Mouse (Mus musculus): ENCODE data around the gene Sntb2. TPM values are rescaled to one million over a fixed set of nuclear protein-coding genes. Genes with fewer than 3 reads are reported as not detected.

Gene Sntb2
- total and polyA plus RNA-seq, 2 experiments from 2014 or later: 8.5 to 21.2 TPM

DNA sequence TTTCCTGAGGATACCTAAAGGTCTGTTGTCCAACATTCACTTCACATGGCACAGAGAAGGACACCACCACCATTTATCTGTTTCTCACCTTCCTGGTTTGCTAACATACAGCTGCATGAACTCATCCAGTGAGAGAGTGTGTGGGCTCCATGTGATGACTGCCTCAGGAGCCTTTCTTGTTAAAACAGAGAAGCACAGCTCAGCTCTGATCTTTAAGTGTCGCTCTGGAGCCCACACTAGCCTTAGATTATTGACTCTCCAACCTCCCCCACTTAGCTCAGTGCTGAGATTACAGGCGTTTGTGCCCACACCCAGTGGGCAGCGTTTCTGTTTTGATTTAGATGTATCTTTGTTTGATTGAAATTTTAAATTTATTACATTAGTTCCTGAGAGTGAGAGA lies 72.2 kb downstream of the Sntb2 start:
- 79% methylated on average over 3 of the region's 3 CpGs for WGBS
- Histone ChIP-seq H3K9ac (replicated peaks; ENCODE audit: low read depth, low read length) (no peak overlapping the region), H3K9me3 (replicated peaks; ENCODE audit: control insufficient read depth, low read length) (no peaks in the 10 kb centered on the region), H3K27ac (ENCODE audit: low read depth) (no peak overlapping the region), H3K4me1 (ENCODE audit: control insufficient read depth, insufficient read depth) (0 out of 2 replicates have a peak, but pooled peaks cover 5% of the 10 kb centered on the region), H3K36me3 (replicated peaks; ENCODE audit: control insufficient read depth, insufficient read depth, low read length) (peaks cover 50% of the 10 kb centered on the region), H3K4me2 (ENCODE audit: low read depth, low read length) (no peak overlapping the region), H3K27me3 (ENCODE audit: control insufficient read depth, insufficient read depth, low read length) (no peaks in the 10 kb centered on the region), H3K4me3 (ENCODE audit: low read depth, low read length) (no peak overlapping the region)
- TF ChIP-seq EP300 (IDR thresholded peaks at IDR 0.05; ENCODE audit: low read depth): no peak
- TF ChIP-seq CTCF (IDR thresholded peaks at IDR 0.05; ENCODE audit: low read depth): no peak
- no peak for DNase-seq (ENCODE audit: low spot score)
- ATAC-seq (ENCODE audit: insufficient read depth, low read depth): no peak

DNA sequence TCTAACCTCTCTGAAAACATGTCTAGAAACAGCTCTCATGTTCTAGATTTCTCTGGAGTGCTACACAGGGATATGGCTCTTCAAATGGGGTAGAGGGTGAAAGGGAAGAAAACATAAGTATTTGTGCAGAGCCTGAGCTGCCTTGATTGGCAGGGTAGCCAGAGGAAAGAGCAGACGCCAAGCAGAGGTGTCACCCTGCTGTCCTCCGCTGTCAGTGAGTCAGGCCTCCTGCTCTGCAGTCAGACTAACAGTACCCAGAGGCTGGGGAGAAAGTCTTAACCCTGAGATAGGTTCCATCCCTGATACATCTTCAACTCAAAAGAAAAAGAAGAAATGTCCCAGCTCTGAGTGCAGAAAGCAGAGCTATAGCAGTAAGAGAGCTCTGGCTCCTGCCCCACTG lies 77.1 kb downstream of the Sntb2 start:
- DNase-seq (ENCODE audit: low spot score): no peak
- H3K36me3 ChIP-seq (replicated peaks; ENCODE audit: control insufficient read depth, insufficient read depth, low read length): peaks cover 53% of the 10 kb centered on the region
- H3K9ac ChIP-seq (replicated peaks; ENCODE audit: low read depth, low read length): no peak overlapping the region
- TF ChIP-seq CTCF (IDR thresholded peaks at IDR 0.05; ENCODE audit: low read depth): no peak
- no peak for TF ChIP-seq EP300 (IDR thresholded peaks at IDR 0.05; ENCODE audit: low read depth)
- no peak overlapping the region for H3K27ac ChIP-seq (ENCODE audit: low read depth)
- ATAC-seq (ENCODE audit: insufficient read depth, low read depth): no peak
- H3K9me3 ChIP-seq (replicated peaks; ENCODE audit: control insufficient read depth, low read length): no peaks in the 10 kb centered on the region
- no peaks in the 10 kb centered on the region for H3K27me3 ChIP-seq (ENCODE audit: control insufficient read depth, insufficient read depth, low read length)
- no peak overlapping the region for H3K4me2 ChIP-seq (ENCODE audit: low read depth, low read length)
- H3K4me3 ChIP-seq (ENCODE audit: low read depth, low read length): no peak overlapping the region
- WGBS: 73% methylated on average over 2 of the region's 2 CpGs
- no peaks in the 10 kb centered on the region for H3K4me1 ChIP-seq (ENCODE audit: control insufficient read depth, insufficient read depth)

DNA sequence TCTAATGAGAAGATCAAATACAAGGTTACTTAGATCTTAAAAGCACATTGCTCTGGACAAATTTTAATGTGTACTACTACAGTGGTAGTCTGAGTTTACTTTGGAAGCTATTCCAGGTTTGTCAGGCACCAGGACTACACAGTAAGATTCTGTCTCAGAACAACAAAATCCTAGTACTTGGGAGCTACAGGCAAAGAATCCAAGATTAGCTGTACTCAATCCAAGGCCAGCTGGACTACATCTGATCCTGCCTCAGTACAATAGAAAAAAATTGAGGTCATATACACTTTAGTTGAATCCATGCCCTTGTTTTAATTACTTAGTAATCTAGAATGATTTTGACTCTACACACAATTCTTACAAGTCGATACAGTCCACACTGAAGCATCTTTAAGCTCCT lies 79.4 kb downstream of the Sntb2 start:
- no peak for DNase-seq (ENCODE audit: low spot score)

DNA sequence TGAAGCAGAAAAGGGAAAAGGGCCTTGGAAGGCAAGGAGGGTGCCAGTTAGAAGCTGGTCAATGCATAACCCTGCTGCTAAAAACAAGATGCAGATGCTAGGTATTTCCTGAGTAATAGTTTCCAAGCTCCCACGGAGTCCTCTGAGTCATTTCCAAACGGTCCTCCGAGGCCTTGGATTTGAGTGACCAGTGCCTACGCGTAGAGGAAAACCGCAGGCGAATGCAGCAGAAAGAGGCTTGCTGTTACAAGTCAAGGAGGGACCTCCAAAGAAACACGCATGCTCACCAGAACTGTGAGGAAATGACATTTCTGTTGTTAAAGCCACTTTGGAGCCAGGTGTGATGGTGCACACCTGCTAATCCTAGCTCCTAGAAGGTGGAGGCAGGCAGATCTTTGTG lies 87.9 kb downstream of the Sntb2 start:
- TF ChIP-seq CTCF (IDR thresholded peaks at IDR 0.05; ENCODE audit: low read depth) (no peak), EP300 (IDR thresholded peaks at IDR 0.05; ENCODE audit: low read depth) (no peak)
- Histone ChIP-seq H3K9me3 (replicated peaks; ENCODE audit: control insufficient read depth, low read length) (no peaks in the 10 kb centered on the region), H3K4me1 (ENCODE audit: control insufficient read depth, insufficient read depth) (no peaks in the 10 kb centered on the region), H3K4me3 (ENCODE audit: low read depth, low read length) (no peak overlapping the region), H3K36me3 (replicated peaks; ENCODE audit: control insufficient read depth, insufficient read depth, low read length) (no peaks in the 10 kb centered on the region), H3K9ac (replicated peaks; ENCODE audit: low read depth, low read length) (no peak overlapping the region), H3K27ac (ENCODE audit: low read depth) (no peak overlapping the region), H3K4me2 (ENCODE audit: low read depth, low read length) (no peak overlapping the region), H3K27me3 (ENCODE audit: control insufficient read depth, insufficient read depth, low read length) (no peaks in the 10 kb centered on the region)
- no peak for DNase-seq (ENCODE audit: low spot score)
- ATAC-seq (ENCODE audit: insufficient read depth, low read depth): no peak
- WGBS: 81% methylated on average over 8 of the region's 8 CpGs

More for the DNA sequence above, 79.4 kb downstream of the Sntb2 start:
- H3K9ac ChIP-seq (replicated peaks; ENCODE audit: low read depth, low read length): no peak overlapping the region
- H3K9me3 ChIP-seq (replicated peaks; ENCODE audit: control insufficient read depth, low read length): no peaks in the 10 kb centered on the region
- no peak overlapping the region for H3K4me2 ChIP-seq (ENCODE audit: low read depth, low read length)
- H3K27me3 ChIP-seq (ENCODE audit: control insufficient read depth, insufficient read depth, low read length): no peaks in the 10 kb centered on the region
- no peak overlapping the region for H3K27ac ChIP-seq (ENCODE audit: low read depth)
- no peaks in the 10 kb centered on the region for H3K4me1 ChIP-seq (ENCODE audit: control insufficient read depth, insufficient read depth)
- H3K36me3 ChIP-seq (replicated peaks; ENCODE audit: control insufficient read depth, insufficient read depth, low read length): peaks cover 36% of the 10 kb centered on the region
- 71% methylated on average over 1 of the region's 1 CpGs for WGBS
- TF ChIP-seq CTCF (IDR thresholded peaks at IDR 0.05; ENCODE audit: low read depth): no peak
- TF ChIP-seq EP300 (IDR thresholded peaks at IDR 0.05; ENCODE audit: low read depth): no peak
- no peak overlapping the region for H3K4me3 ChIP-seq (ENCODE audit: low read depth, low read length)
- 0 out of 2 replicates have a peak, but pooled peaks have one; percentile 39 for ATAC-seq (ENCODE audit: insufficient read depth, low read depth)

DNA sequence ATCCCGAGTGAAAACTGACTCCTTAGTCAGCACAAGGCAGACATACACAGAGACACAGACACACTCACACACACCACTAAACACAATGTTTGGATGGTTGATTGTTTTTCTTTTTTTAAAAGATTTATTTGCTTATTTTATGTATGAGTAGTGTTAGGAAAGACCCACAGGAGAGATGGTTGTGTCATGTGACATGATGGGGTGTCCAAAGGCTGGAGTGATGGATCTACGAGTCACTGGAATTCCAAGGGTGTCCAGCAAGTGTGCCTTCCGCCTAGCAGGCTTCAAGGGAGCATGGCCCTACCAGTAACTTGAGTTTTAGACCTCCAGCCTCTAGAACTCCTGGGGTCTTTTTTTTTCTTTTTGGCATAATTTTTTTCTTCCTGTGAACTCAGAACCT lies 93.8 kb downstream of the Sntb2 start:
- Histone ChIP-seq H3K4me3 (ENCODE audit: low read depth, low read length) (no peak overlapping the region), H3K9ac (replicated peaks; ENCODE audit: low read depth, low read length) (no peak overlapping the region), H3K4me2 (ENCODE audit: low read depth, low read length) (no peak overlapping the region), H3K36me3 (replicated peaks; ENCODE audit: control insufficient read depth, insufficient read depth, low read length) (no peaks in the 10 kb centered on the region), H3K27ac (ENCODE audit: low read depth) (no peak overlapping the region), H3K4me1 (ENCODE audit: control insufficient read depth, insufficient read depth) (0 out of 2 replicates have a peak, but pooled peaks cover 10% of the 10 kb centered on the region), H3K27me3 (ENCODE audit: control insufficient read depth, insufficient read depth, low read length) (no peaks in the 10 kb centered on the region), H3K9me3 (replicated peaks; ENCODE audit: control insufficient read depth, low read length) (no peaks in the 10 kb centered on the region)
- no peak for TF ChIP-seq EP300 (IDR thresholded peaks at IDR 0.05; ENCODE audit: low read depth)
- TF ChIP-seq CTCF (IDR thresholded peaks at IDR 0.05; ENCODE audit: low read depth): no peak
- ATAC-seq (ENCODE audit: insufficient read depth, low read depth) (no peak), DNase-seq (ENCODE audit: low spot score) (no peak)
- WGBS: 80% methylated on average over 3 of the region's 3 CpGs

DNA sequence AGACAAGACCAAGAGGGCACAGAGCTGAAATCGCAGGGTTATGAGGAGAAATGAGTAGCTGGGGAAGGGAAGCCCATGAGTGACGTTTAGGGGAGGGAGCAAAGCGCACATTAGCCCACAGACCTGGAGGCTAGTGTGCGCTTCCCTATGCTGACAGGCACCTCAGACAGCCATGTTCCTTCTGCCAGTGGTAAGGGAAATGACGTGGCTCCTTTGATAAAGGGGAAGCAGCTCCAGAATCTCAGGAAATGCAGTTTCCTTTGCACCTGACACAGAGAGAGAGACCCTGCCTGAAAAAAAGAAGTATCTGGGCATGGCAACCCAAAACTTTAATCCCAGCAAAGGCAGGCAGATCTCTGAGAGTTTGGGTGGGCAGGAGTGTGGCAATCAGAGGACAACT lies 94.5 kb downstream of the Sntb2 start:
- no peak for ATAC-seq (ENCODE audit: insufficient read depth, low read depth)
- Histone ChIP-seq H3K4me3 (ENCODE audit: low read depth, low read length) (no peak overlapping the region), H3K36me3 (replicated peaks; ENCODE audit: control insufficient read depth, insufficient read depth, low read length) (0 out of 2 replicates have a peak, but pooled peaks cover 4% of the 10 kb centered on the region), H3K4me1 (ENCODE audit: control insufficient read depth, insufficient read depth) (0 out of 2 replicates have a peak, but pooled peaks cover 10% of the 10 kb centered on the region), H3K9me3 (replicated peaks; ENCODE audit: control insufficient read depth, low read length) (no peaks in the 10 kb centered on the region), H3K27ac (ENCODE audit: low read depth) (no peak overlapping the region), H3K9ac (replicated peaks; ENCODE audit: low read depth, low read length) (no peak overlapping the region), H3K27me3 (ENCODE audit: control insufficient read depth, insufficient read depth, low read length) (no peaks in the 10 kb centered on the region), H3K4me2 (ENCODE audit: low read depth, low read length) (no peak overlapping the region)
- WGBS: 52% methylated on average over 5 of the region's 5 CpGs
- no peak for DNase-seq (ENCODE audit: low spot score)
- TF ChIP-seq CTCF (IDR thresholded peaks at IDR 0.05; ENCODE audit: low read depth) (no peak), EP300 (IDR thresholded peaks at IDR 0.05; ENCODE audit: low read depth) (no peak)

All from heart, postnatal 0 days (tissue).